Mouse (Mus musculus) testis, adult 2 months (tissue): Measurements from ENCODE around the gene Mael.

Source experiments
- CTCF ChIP-seq: fragments of 200-500 bp; IDR thresholded peaks from 2 replicates; pipeline ENCODE4 v1.5.1; 2012; ENCODE audit warnings: low read depth, mild to moderate bottlenecking, inconsistent platforms, low read length, moderate library complexity; ENCODE audit not compliant: control insufficient read depth, insufficient read depth, insufficient replicate concordance
- POLR2A ChIP-seq: fragments of 200-500 bp; IDR thresholded peaks from 2 replicates; pipeline ENCODE4 v1.6.1; 2012; ENCODE audit warnings: low read depth, mild to moderate bottlenecking, inconsistent platforms, low read length, moderate library complexity; ENCODE audit not compliant: control insufficient read depth

GRCm38 (mm10) chr1:166279580-166280206 lies 41.1 kb upstream of the Mael start:
- no peak for TF ChIP-seq CTCF
- no peak for TF ChIP-seq POLR2A
